Mouse (Mus musculus): ENCODE measurements around the gene Negr1.

The Negr1 gene

GRCm38 (mm10) chr3:156903925-156904576, 342.5 kb downstream of the Negr1 start:
- no peak for DNase-seq (ENCODE audit: low read depth, low spot score)

- no peak for DNase-seq (ENCODE audit: low read depth, low spot score)
These were observed 351.2 kb downstream of the Negr1 start for GRCm38 (mm10) chr3:156912816-156913215.

GRCm38 (mm10) chr3:156921369-156921768, 359.8 kb downstream of the Negr1 start:
- DNase-seq (ENCODE audit: low read depth, low spot score), result no peak

GRCm38 (mm10) chr3:156923159-156923558, 361.6 kb downstream of the Negr1 start:
- no peak for DNase-seq (ENCODE audit: low read depth, low spot score)

GRCm38 (mm10) chr3:156925102-156925501, 363.5 kb downstream of the Negr1 start:
- no peak for DNase-seq (ENCODE audit: low read depth, low spot score)

GRCm38 (mm10) chr3:156928396-156929061, 366.9 kb downstream of the Negr1 start:
- DNase-seq (ENCODE audit: low read depth, low spot score), result no peak

GRCm38 (mm10) chr3:156929062-156929397, 367.4 kb downstream of the Negr1 start:
- no peak for DNase-seq (ENCODE audit: low read depth, low spot score)

- no peak for DNase-seq (ENCODE audit: low read depth, low spot score)
These were observed 368.3 kb downstream of the Negr1 start for GRCm38 (mm10) chr3:156929677-156930440.

GRCm38 (mm10) chr3:156931011-156931410, 369.4 kb downstream of the Negr1 start:
- no peak for DNase-seq (ENCODE audit: low read depth, low spot score)

GRCm38 (mm10) chr3:156931540-156931939, 369.9 kb downstream of the Negr1 start:
- no peak for DNase-seq (ENCODE audit: low read depth, low spot score)

GRCm38 (mm10) chr3:156934778-156935290, 373.2 kb downstream of the Negr1 start:
- DNase-seq (ENCODE audit: low read depth, low spot score), result no peak

- no peak for DNase-seq (ENCODE audit: low read depth, low spot score)
These were observed 385.8 kb downstream of the Negr1 start for GRCm38 (mm10) chr3:156947404-156947803.

- DNase-seq (ENCODE audit: low read depth, low spot score), result no peak
These were observed 391.4 kb downstream of the Negr1 start for GRCm38 (mm10) chr3:156952970-156953369.

GRCm38 (mm10) chr3:156955094-156955493, 393.5 kb downstream of the Negr1 start:
- DNase-seq (ENCODE audit: low read depth, low spot score), result no peak

GRCm38 (mm10) chr3:156958640-156959039, 397.0 kb downstream of the Negr1 start:
- no peak for DNase-seq (ENCODE audit: low read depth, low spot score)

- DNase-seq (ENCODE audit: low read depth, low spot score), result no peak
These were observed 407.2 kb downstream of the Negr1 start for GRCm38 (mm10) chr3:156968764-156969163.

GRCm38 (mm10) chr3:156971104-156971503, 409.5 kb downstream of the Negr1 start:
- DNase-seq (ENCODE audit: low read depth, low spot score), result no peak

- DNase-seq (ENCODE audit: low read depth, low spot score), result no peak
These were observed 415.2 kb downstream of the Negr1 start for GRCm38 (mm10) chr3:156976816-156977215.

- no peak for DNase-seq (ENCODE audit: low read depth, low spot score)
These were observed 418.6 kb downstream of the Negr1 start for GRCm38 (mm10) chr3:156980042-156980716.

GRCm38 (mm10) chr3:156982102-156982501, 420.5 kb downstream of the Negr1 start:
- peak; percentile 31 for DNase-seq (ENCODE audit: low read depth, low spot score)

- DNase-seq (ENCODE audit: low read depth, low spot score), result no peak
These were observed 425.5 kb downstream of the Negr1 start for GRCm38 (mm10) chr3:156987113-156987512.

GRCm38 (mm10) chr3:156992171-156992570, 430.6 kb downstream of the Negr1 start:
- DNase-seq (ENCODE audit: low read depth, low spot score), result no peak
